Mouse (Mus musculus) forebrain, embryonic 14.5 days (tissue): ENCODE measurements around the gene Ablim2. TPM values are rescaled to one million over a fixed set of nuclear protein-coding genes. Genes with fewer than 3 reads are reported as not detected.

Source experiments
- ATAC-seq: fragments of 200-750 bp; cut with Nextera tagmentation; 2 replicates; pipeline ENCODE4 v1.8.0; 2017; ENCODE audit warnings: mild to moderate bottlenecking, moderate library complexity
- DNase-seq: peaks from one replicate; pipeline ENCODE4 v3.0.0-alpha.2; 2015; ENCODE audit warnings: low spot score
- H3K27ac ChIP-seq: fragments of 300-500 bp; sonication (generic); 2 replicates; pipeline ENCODE4 v1.5.1; 2014; ENCODE audit warnings: low read depth, mild to moderate bottlenecking, control low read depth, low read length, moderate library complexity
- H3K27me3 ChIP-seq: fragments of 300-500 bp; sonication (generic); replicated peaks from 2 replicates; pipeline ENCODE4 v1.6.1; 2014; ENCODE audit warnings: low read length, control low read depth, mixed read lengths; ENCODE audit not compliant: control insufficient read depth, insufficient read depth
- H3K36me3 ChIP-seq: fragments of 300-500 bp; sonication (generic); 2 replicates; pipeline ENCODE4 v1.6.1; 2014; ENCODE audit warnings: low read length, control low read depth; ENCODE audit not compliant: control insufficient read depth, insufficient read depth
- H3K4me1 ChIP-seq: fragments of 300-500 bp; sonication (generic); 2 replicates; pipeline ENCODE4 v1.6.1; 2014; ENCODE audit warnings: antibody characterized with exemption, low read length, control low read depth; ENCODE audit not compliant: control insufficient read depth, insufficient read depth
- H3K4me2 ChIP-seq: fragments of 300-500 bp; sonication (generic); 2 replicates; pipeline ENCODE4 v1.6.1; 2014; ENCODE audit warnings: mild to moderate bottlenecking, control low read depth, low read length
- H3K4me3 ChIP-seq: fragments of 300-500 bp; sonication (generic); 2 replicates; pipeline ENCODE4 v1.5.1; 2014; ENCODE audit warnings: low read depth, low read length, control low read depth
- H3K9ac ChIP-seq: fragments of 300-500 bp; sonication (generic); 2 replicates; pipeline ENCODE4 v1.6.1; 2014; ENCODE audit warnings: mild to moderate bottlenecking, low read length, control low read depth, moderate library complexity
- H3K9me3 ChIP-seq: fragments of 300-500 bp; sonication (generic); replicated peaks from 2 replicates; pipeline ENCODE4 v1.6.1; 2016; ENCODE audit warnings: low read length, control low read depth, mixed read lengths; ENCODE audit not compliant: control insufficient read depth
- WGBS: fragments of 180-500 bp; shearing (Covaris S2); extraction: QIAGEN DNeasy Blood & Tissue Kit; methylation state at CpG from one replicate; pipeline ENCODE4 v1.1.7; 2014; 5-methylcytosine and 5-hydroxymethylcytosine counted together
- polyA plus RNA-seq: library from polyadenylated mRNA; unstranded; fragments of >200 nt; fragmentation: Nextera tagmentation; extraction: Ambion mirVana; gene quantifications from 2 replicates; pipeline ENCODE4 v1.2.1, GENCODE M21; 2014

Ablim2 gene
- polyA plus RNA-seq, 1 experiment from 2014 or later = 4.7 TPM

GRCm38 (mm10) chr5:35918387-35918786 lies 160.7 kb downstream of the Ablim2 start:
- Histone ChIP-seq H3K36me3 (no peaks in the 10 kb centered on the region), H3K27ac (peak overlapping the region; percentile 94), H3K9me3 (no peaks in the 10 kb centered on the region), H3K9ac (peak overlapping the region; percentile 38), H3K4me3 (no peak overlapping the region), H3K4me2 (0 out of 2 replicates have a peak overlapping the region, but pooled peaks have one; percentile 8), H3K27me3 (no peaks in the 10 kb centered on the region), H3K4me1 (peaks cover 49% of the 10 kb centered on the region)
- DNase-seq (peak; percentile 96), ATAC-seq (peak; percentile 91)
- WGBS = 8% methylated on average over 8 of the region's 8 CpGs

GRCm38 (mm10) chr5:35920076-35920475 lies 162.4 kb downstream of the Ablim2 start:
- 69% methylated on average over 4 of the region's 4 CpGs for WGBS
- Histone ChIP-seq H3K9ac (no peak overlapping the region), H3K27ac (no peak overlapping the region), H3K4me2 (no peak overlapping the region), H3K9me3 (no peaks in the 10 kb centered on the region), H3K4me3 (no peak overlapping the region), H3K4me1 (peaks cover 54% of the 10 kb centered on the region), H3K27me3 (no peaks in the 10 kb centered on the region), H3K36me3 (no peaks in the 10 kb centered on the region)
- ATAC-seq = no peak
- peak; percentile 22 for DNase-seq

GRCm38 (mm10) chr5:35920557-35920956 lies 162.9 kb downstream of the Ablim2 start:
- no peaks in the 10 kb centered on the region for H3K36me3 ChIP-seq
- no peaks in the 10 kb centered on the region for H3K9me3 ChIP-seq
- no peak overlapping the region for H3K4me3 ChIP-seq
- ATAC-seq (no peak), DNase-seq (no peak)
- H3K9ac ChIP-seq = no peak overlapping the region
- peaks cover 52% of the 10 kb centered on the region for H3K4me1 ChIP-seq
- H3K4me2 ChIP-seq = no peak overlapping the region
- H3K27me3 ChIP-seq = no peaks in the 10 kb centered on the region
- H3K27ac ChIP-seq = no peak overlapping the region

GRCm38 (mm10) chr5:35921141-35921540 lies 163.5 kb downstream of the Ablim2 start:
- no peak for ATAC-seq
- no peak overlapping the region for H3K27ac ChIP-seq
- no peaks in the 10 kb centered on the region for H3K9me3 ChIP-seq
- H3K27me3 ChIP-seq = no peaks in the 10 kb centered on the region
- no peak for DNase-seq
- H3K4me2 ChIP-seq = no peak overlapping the region
- no peak overlapping the region for H3K4me3 ChIP-seq
- H3K4me1 ChIP-seq = peaks cover 55% of the 10 kb centered on the region
- 85% methylated on average over 6 of the region's 6 CpGs for WGBS
- no peak overlapping the region for H3K9ac ChIP-seq
- no peaks in the 10 kb centered on the region for H3K36me3 ChIP-seq

- DNase-seq = peak; percentile 30
- no peaks in the 10 kb centered on the region for H3K9me3 ChIP-seq
- no peak overlapping the region for H3K9ac ChIP-seq
- no peak for ATAC-seq
- WGBS = 48% methylated on average over 10 of the region's 10 CpGs
- no peak overlapping the region for H3K4me2 ChIP-seq
- H3K4me3 ChIP-seq = no peak overlapping the region
- H3K36me3 ChIP-seq = no peaks in the 10 kb centered on the region
- peaks cover 56% of the 10 kb centered on the region for H3K4me1 ChIP-seq
- no peaks in the 10 kb centered on the region for H3K27me3 ChIP-seq
- peak overlapping the region; percentile 33; the same call in 1 of the 2 replicates for H3K27ac ChIP-seq
These were observed 164.0 kb downstream of the Ablim2 start for GRCm38 (mm10) chr5:35921595-35922254.

- no peak overlapping the region for H3K4me2 ChIP-seq
These were observed 165.8 kb downstream of the Ablim2 start for GRCm38 (mm10) chr5:35923448-35923847.

GRCm38 (mm10) chr5:35925171-35925634 lies 167.5 kb downstream of the Ablim2 start:
- WGBS = 58% methylated on average over 12 of the region's 12 CpGs
- no peak overlapping the region for H3K4me2 ChIP-seq
- no peaks in the 10 kb centered on the region for H3K27me3 ChIP-seq
- ATAC-seq (peak; percentile 88), DNase-seq (peak; percentile 90)
- no peaks in the 10 kb centered on the region for H3K9me3 ChIP-seq
- no peak overlapping the region for H3K4me3 ChIP-seq
- H3K4me1 ChIP-seq = peaks cover 31% of the 10 kb centered on the region
- 0 out of 2 replicates have a peak overlapping the region, but pooled peaks have one; percentile 17 for H3K9ac ChIP-seq
- H3K36me3 ChIP-seq = no peaks in the 10 kb centered on the region
- peak overlapping the region; percentile 68 for H3K27ac ChIP-seq

More at GRCm38 (mm10) chr5:35923448-35923847, 165.8 kb downstream of the Ablim2 start:
- Histone ChIP-seq H3K4me1 (peaks cover 49% of the 10 kb centered on the region), H3K36me3 (no peaks in the 10 kb centered on the region), H3K27me3 (no peaks in the 10 kb centered on the region), H3K4me3 (no peak overlapping the region), H3K9me3 (no peaks in the 10 kb centered on the region), H3K9ac (no peak overlapping the region), H3K27ac (no peak overlapping the region)
- WGBS = 87% methylated on average over 6 of the region's 6 CpGs
- ATAC-seq (no peak), DNase-seq (no peak)

- ATAC-seq = no peak
- H3K27me3 ChIP-seq = no peaks in the 10 kb centered on the region
- H3K36me3 ChIP-seq = no peaks in the 10 kb centered on the region
- peak overlapping the region; percentile 14; the same call in 1 of the 2 replicates for H3K27ac ChIP-seq
- H3K9ac ChIP-seq = no peak overlapping the region
- H3K4me2 ChIP-seq = no peak overlapping the region
- WGBS = 63% methylated on average over 8 of the region's 8 CpGs
- H3K4me3 ChIP-seq = no peak overlapping the region
- H3K9me3 ChIP-seq = no peaks in the 10 kb centered on the region
- DNase-seq = peak; percentile 11
- peaks cover 27% of the 10 kb centered on the region for H3K4me1 ChIP-seq
These were observed 168.8 kb downstream of the Ablim2 start for GRCm38 (mm10) chr5:35926511-35926910.

- Histone ChIP-seq H3K27ac (no peak overlapping the region), H3K9ac (no peak overlapping the region), H3K9me3 (no peaks in the 10 kb centered on the region), H3K4me1 (peaks cover 8% of the 10 kb centered on the region), H3K4me3 (no peak overlapping the region), H3K36me3 (peaks cover 5% of the 10 kb centered on the region; the same call in 1 of the 2 replicates), H3K4me2 (no peak overlapping the region), H3K27me3 (no peaks in the 10 kb centered on the region)
- no peak for DNase-seq
- WGBS = 76% methylated on average over 5 of the region's 5 CpGs
- no peak for ATAC-seq
These were observed 173.6 kb downstream of the Ablim2 start for GRCm38 (mm10) chr5:35931296-35931695.
